Mouse (Mus musculus): ENCODE data around the gene Prss32.

Prss32 gene

DNA sequence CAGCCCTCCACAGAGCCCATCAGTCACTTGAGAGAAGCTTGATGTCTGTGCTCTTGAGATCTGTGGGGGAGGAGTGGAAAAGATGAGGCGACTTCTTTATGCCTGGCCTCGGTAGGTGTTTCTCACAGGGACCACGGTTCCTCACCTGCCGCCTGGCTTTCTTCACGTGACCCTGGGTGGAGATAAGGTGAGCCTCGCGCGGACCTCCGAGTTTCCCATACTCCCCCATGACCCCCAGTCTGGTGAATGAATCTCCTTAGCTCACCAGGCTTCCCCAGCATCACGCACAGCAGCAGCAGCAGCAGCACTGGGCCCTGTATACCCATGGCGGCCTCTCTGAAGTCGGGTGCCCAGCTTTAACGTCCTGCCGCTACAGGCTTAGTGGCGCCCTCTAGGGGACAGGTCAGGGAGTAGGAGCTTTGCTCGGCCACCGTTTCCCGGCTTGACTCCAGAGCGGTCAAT lies at the start of gene Prss32, which contains the start of gene Prss41:
TSS of gene Prss32 (plus strand) at position 44 of the 462 bp plus-strand sequence.
TSS of gene Prss41 (minus strand) at position 361 of the 462 bp plus-strand sequence.
- peak in 1 of 2 experiments; percentile 61 for DNase-seq

DNA sequence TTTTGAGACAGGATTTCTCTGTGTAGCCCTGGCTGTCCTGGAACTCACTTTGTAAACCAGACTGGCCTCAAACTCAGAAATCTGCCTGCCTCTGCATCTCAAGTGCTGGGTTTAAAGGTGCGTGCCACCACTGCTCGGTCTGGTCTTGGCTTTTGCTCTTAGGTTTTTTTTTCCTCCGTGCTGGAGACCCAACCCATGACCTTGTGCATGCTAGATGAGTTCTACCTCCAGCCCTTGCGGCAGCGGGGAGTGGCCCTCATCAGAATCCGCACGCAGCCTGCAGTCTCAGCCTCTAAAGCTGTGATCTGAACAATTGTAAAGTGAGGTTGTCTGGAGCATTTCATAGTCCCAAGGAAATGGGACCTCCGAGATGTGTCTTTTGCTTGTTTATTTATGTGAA lies 48.3 kb upstream of the Prss32 start:
- DNase-seq, result no peak

DNA sequence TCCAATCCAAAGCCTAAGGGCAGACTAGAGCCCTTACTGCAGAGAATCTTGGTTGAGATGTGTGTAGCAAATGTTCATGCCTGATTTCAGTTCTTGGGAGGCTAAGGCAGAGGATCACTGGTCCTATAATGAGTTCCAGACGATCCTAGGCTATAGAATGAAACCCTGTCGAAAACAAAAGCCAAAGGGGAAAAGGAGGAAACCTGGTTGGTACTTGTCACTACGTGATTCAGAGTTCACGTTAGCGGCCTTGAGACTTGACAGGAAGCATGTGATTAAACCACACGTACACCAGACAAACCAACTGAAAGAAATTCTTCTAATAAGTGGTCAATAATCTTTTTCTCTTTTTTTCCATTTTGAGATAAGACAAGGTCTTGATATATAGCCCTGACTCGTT lies 46.3 kb upstream of the Prss32 start:
- no peak for DNase-seq

DNA sequence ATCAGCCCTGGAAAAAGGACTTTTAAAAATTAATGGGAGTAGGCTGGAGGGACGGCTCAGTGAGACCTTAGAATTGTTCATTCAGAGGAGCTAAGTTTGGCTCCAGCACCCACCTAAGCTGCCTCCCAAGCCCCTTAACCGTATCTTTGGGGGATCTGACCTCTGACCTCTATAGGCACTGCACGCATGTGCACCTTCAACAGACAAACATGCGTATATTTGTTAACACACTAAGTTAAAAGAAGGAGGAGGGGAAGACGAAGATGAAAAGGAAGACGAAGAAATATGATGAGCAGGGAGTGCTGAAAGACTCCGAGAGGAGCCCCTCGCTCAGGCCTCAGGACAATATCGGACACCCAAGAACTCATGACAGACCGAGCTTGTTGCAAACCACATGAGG lies 42.0 kb upstream of the Prss32 start:
- no peak for DNase-seq

DNA sequence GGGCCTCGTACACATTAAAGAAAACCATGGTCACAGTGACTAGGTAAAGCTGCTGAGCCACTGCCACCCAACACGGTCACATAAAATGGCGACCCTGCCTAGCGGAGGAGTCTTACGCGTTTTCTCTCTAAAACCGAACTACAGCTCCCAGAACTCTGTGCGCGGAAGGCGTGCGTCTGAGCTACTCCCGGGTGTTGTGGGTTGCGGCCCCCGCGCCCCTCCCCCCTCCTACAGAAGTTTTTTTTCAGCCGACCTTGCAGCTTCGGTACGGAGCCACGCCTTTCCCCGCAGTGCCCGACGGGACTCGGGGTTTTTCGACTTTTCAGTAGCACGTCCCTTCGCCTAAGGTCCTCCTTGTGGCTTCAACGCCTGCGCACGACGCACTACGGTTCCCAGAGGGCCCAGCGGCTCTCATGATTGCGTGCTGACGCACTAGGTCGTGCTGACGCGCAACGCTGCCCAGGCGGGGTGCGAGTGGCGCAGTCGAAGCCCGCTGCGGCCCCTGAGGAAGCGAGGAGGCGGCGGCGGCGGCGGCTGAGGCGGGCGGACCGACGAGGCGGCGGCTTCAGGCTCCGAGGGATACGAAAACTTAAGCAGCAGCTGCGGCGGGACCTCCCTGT lies 40.8 kb upstream of the Prss32 start:
- peak; percentile 89 to 97 for DNase-seq

DNA sequence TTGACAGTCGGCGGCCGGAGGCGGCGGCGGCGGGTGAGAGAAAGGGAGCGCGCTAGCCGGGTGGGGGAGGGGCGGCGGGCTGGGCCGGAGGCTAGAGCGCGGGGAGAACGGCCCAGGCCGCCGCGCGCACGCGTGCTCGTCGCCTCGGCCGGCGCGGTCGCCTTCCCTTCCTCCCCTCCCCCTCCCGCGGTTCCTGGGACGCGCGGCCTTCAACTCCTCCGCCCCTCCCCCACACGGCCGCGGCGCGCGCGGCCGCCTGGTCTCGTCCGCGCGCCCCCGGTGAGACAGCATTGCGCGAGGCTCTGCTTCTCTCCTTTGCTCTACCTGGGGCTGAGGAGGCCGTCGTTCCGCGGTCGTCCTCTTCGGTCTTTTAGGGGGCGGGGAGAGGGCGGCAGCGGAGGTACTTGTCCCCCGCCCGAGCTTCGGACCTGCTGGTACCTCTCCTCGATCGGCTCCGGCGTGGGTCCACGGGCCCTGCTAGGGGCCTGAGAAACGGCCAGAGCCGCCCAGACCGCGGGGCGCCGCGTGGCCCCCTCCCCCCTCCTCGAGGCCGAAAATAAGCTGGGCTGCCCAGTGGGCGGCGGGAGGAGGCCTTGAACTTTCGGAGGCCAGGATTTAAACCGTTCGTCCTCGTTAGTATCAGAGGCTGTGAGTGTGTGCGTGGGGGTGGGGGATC lies 40.2 kb upstream of the Prss32 start:
- DNase-seq, result peak in 1 of 2 experiments; percentile 72

DNA sequence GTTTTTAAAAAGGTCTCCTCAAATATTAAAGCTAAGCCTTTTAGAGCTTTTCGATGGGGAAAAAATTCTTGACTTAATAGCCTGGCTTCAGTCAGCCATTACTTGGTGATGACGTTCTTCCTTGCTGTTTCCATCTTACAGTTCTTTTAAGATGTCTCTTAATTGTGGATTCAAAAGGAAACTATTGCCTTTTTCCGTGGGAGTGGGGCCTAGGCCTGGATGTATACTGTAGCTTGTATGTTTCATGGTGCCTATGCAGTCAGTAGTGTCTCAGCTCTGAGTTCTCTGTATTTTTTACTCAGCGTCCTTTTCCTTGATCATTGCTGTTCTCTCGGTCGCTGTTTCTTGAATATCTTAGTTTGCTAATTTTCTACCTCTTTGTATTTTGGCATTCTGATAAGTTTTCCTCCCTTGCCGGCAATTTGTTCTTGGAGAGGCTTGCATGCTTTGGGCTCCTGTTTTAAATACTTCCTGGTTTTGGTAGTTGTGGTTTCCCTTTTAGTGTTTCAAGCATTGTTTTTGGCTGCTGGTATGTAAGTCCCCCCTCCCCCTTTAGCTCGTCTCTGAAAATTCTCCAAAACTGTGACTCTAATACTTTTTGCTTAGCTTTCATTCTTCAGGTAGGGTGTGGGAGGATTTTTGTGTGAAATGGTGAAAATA lies 39.1 kb upstream of the Prss32 start:
- DNase-seq, result no peak

DNA sequence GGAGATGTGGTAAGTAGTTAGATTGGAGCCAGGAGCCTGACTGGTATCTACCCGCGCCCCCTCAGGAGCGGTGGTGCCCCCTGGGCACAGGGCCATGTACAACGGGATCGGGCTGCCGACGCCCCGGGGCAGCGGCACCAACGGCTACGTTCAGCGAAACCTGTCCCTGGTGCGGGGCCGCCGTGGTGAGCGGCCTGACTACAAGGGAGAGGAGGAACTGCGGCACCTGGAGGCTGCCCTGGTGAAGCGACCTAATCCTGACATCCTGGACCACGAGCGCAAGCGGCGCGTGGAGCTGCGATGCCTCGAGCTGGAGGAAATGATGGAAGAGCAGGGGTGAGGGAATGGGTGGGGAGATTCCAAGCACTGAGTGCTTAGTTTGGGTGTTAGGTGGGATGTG lies 36.8 kb upstream of the Prss32 start:
- no peak for DNase-seq

DNA sequence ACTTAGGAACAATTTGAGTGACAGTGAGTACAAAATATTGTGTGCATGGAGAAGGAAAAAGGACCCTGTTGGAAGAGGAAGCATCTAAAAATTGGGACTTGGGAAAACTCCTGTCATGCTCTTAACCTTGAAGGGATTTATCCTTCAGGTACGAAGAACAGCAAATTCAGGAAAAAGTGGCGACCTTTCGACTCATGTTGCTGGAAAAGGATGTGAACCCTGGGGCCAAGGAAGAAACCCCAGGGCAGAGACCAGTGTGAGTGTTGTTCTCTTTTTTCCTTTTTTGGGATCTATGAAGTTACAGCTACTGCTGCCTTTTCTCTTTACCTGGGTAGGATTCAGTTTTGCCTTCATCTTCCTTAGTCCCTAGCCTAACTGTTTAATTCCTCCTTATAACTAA lies 35.7 kb upstream of the Prss32 start:
- no peak for DNase-seq

DNA sequence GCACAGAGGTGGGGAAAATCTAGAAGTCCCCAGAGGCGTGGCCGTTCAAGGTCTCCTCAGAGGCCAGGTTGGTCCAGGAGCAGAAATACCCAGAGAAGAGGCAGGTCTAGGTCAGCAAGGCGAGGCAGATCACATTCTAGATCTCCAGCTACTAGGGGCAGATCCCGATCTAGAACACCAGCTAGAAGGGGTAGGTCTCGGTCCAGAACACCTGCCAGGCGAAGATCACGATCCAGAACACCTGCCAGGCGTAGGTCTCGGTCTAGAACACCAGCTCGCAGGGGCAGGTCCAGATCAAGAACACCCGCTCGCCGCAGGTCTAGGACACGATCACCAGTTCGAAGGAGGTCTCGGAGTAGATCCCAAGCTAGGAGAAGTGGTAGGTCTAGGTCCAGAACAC lies 28.0 kb upstream of the Prss32 start:
- DNase-seq, result no peak

DNA sequence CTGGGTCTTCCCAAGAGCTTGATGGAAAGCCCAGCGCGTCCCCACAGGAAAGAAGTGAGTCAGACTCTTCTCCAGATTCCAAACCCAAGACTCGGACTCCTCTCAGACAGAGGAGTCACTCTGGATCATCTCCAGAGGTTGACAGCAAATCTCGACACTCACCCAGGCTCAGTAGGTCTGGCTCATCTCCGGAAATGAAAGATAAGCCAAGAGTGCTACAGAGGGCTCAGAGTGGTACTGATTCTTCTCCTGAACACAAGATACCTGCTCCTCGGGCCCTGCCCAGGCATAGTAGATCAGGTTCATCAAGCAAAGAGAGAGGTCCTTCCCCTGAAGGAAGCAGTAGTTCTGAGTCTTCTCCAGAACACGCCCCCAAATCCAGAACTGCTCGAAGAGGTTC lies 25.1 kb upstream of the Prss32 start:
- DNase-seq, result no peak

DNA sequence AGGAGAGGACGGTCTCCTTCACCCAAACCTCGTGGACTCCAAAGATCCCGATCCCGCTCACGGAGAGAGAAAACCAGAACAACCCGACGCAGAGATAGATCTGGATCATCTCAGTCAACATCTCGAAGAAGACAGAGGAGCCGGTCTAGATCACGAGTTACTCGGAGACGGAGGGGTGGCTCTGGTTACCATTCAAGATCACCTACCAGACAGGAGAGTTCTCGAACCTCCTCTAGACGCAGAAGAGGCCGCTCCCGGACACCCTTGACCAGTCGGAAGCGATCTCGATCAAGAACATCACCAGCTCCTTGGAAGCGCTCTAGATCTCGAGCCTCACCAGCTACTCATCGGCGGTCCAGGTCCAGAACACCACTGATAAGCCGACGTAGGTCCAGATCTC lies 24.4 kb upstream of the Prss32 start:
- DNase-seq, result no peak

DNA sequence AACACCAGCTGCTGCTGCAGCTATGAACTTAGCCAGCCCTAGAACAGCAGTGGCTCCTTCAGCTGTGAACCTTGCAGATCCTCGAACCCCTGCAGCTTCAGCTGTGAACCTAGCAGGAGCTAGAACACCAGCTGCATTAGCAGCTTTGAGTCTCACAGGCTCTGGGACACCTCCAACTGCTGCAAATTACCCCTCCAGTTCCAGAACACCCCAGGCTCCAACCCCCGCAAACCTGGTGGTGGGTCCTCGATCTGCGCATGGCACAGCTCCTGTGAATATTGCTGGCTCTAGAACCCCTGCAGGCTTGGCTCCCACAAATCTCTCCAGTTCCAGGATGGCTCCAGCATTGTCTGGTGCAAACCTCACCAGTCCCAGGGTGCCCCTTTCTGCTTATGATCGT lies 22.9 kb upstream of the Prss32 start:
- DNase-seq, result no peak

DNA sequence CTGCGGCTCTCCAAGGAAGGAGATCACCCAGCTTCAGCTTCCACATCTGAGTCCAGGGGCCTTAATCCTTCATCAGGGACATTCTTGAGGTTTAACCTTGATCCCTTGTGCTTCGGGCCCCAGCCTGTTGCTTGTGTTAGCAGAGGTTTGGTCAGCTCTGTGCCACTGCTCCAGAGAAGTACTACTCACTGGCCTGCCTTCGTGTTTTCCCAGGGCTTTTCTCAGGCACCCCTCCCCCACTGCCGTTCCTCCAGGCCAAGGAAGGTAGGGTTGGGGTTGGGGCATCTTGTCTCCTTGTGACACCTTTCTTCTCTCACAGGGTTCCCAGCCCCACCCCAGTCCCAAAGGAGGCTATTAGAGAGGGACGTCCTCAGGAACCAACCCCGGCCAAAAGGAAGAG lies 21.6 kb upstream of the Prss32 start:
- DNase-seq, result no peak

DNA sequence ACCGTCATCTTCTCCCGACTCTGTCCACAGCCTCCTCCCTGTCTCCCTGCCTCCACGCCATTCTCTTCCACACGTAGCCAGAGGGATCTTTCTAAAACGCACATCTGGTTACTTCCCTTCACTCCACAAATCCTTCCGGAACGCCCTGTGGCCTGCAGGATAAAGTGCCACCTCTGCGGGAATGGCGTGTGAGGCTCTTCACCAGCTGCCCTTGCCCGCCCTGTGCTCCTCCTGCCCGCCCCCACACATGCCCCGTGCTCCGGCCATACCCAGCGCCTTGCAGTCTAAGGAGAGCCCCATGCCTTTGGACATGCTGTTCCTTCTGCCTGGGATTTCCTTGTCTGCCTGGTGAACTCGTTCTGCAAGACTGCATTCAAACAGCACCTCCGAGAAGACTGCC lies 20.6 kb upstream of the Prss32 start:
- DNase-seq, result no peak

DNA sequence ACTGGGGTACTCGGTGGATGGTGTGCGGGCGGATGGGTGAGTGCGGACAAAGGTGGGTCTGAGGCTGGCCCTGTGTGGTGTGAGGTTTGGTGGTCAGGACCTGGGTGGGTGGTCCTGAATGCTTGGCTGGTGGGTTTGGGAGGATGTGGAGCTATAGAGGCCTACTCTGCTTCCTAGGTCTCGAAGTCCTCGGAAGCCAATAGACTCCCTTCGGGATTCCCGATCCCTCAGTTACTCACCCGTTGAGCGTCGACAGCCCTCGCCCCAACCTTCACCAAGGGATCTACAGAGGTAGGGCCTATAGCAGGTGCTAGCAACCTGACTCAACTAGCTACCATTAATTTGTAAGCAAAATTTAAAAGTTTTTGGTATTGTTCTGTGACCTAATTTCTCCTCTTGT lies 20.0 kb upstream of the Prss32 start:
- DNase-seq, result no peak

DNA sequence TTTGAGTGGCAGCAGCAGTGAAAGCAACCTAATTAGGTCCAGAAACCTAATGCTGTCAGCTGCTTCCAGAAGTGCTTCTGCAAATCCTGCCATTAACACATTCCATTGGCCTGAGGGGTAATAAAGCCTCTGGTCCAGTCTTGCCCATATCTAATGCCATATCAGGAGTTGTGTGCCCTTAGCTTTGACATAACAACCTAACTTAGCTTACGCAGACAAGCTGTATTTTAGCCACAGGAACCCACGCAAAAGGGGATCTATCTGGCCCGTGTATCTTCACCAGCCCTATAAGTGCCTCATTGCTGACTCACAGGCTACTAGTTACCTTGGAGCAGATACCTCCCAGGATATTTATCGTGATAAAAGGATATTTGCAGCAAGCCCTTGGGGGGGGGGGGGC lies 18.1 kb upstream of the Prss32 start:
- DNase-seq, result no peak

DNA sequence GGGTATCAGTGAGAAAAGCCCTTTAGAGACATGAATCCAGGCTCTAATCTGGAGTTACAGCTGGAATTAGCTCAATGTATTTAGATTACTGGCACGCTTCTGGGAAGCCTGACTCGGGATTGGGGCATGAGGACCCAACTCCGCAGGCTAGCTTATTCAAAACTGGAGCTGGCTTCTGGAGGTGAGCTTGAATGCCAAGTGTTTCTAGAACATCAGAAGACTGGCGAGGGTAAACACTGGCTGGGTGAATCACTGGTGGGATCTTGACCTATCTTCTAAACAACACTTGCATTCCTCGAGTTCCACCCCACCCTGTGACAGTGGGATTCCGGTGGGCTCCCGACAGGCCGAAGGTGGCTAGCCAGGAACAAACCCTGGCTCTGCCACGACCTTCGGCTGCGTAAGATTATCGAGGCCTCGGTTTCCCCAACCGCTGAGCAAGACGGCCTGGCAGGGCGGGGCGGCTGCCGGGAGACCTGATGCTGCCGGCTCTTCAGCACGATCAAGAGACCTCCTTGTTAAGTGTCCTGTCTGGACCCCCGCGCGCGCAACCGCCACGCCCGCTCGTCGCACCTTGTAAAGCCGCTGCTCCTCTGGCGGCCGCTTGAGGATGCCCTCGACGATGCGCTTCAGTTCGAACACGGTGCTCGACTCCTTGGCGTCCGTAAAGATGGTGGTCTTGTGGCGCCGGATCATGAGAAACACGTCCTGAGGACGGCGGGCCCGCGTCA lies 15.2 kb upstream of the Prss32 start:
- peak; percentile 59 to 61 for DNase-seq

DNA sequence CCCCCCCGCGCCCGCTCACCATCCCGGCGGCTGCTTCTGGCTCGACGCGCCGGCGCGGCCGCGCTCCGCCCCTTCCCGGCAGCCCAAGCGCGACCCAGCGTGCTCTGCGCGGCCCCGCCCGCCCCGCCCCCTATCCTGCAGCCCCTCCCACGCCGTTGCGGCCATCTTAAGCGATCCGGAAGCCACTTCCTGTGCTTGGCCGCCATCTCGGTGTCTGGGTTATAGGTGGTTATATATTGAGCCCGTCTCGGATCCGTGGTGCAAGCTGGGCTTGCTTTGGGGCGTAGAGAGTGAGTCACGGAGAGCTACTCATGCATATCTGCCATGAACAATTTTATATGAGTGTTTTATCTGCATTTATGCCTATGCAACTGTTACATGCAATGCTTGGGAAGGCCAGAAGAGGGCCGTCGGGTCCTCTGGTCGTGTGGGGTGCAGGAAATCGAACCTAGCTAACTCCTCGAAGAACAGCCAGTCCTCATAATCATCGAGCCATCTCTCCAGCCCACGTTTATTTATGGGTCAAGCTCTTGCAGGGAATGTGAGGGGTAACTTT lies 14.5 kb upstream of the Prss32 start, which contains the start of gene Elob:
TSS of gene Elob (minus strand) at position 73 of the 556 bp plus-strand sequence.
- peak; percentile 73 for DNase-seq

DNA sequence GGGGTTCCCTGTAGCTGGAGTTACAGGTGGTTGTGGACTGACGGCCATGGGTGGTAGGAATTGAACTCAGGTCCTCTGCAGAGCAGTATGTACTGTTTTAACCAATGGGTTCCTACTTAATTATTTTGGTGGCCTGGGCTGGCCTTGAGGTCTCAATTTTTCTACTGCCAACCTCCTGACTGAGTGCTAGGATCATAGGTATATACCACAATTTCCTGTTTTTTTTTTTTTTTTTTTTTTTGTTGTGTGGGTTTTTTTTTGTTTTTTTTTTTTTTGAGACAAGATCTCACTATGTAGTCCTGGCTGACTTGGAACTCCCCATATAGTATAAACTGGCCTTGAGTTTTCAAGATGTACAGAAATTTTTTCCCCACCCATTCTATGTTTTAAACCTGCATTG lies 12.5 kb upstream of the Prss32 start:
- DNase-seq, result no peak

DNA sequence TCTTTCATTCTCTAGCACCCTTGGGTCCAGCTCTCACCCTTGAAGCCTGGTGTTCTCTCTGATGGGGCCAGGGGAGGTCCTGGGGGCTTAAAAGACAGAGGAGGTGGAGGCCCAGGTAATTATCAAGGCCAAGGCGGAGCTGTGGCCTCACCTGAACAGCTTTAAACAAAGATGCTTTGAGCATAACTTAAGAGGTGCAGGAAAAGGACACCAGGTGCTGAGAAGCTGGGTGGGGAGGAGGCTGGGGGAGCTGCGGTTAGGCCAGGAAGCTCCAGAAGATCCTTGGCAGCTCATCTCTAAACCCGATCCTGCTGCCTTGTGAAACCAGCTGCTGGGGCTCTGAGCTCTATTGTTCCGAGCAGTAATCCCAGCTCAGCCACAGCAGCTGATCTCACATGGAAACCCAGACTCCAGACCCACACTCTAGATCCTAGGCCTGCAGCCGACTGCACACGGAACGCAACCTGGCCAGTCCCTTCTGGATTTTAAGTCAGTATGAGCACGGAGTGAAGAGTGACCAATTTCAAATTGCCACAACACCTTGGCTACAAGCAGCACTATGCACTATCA lies 7.6 kb upstream of the Prss32 start, which contains the start of gene Prss33:
TSS of gene Prss33 (minus strand) at position 51 of the 570 bp plus-strand sequence.
- no peak for DNase-seq

DNA sequence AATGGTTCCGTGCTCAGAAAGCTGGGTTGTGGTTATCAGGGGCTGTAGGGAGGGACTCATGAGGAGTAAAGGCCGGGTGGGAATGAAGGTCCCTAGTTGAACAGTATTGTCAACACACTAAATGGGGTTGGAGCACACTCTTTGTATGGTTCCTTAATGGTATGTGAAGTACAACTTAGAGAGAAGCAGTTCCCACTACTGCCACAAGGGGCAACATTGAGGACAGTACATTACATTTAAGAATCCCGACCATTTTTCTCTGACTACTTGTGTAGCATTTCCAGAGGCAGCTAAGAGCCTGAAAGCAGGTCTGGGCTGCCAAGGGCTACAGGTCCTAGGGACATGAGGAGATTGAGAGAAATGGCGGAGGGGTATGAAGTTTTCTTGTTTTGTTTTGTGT lies 2.5 kb upstream of the Prss32 start:
- DNase-seq, result peak in 1 of 2 experiments; percentile 72

All from spleen, adult 18-20 months (tissue).